Mouse (Mus musculus) induced T-regulatory cell, adult 2 months (primary cell): ENCODE measurements around the gene Bcar1.

Experiments used
- DNase-seq: peaks from one replicate; pipeline ENCODE4 v3.0.0-alpha.2; 2012; ENCODE audit warnings: low read depth

The Bcar1 gene

DNA sequence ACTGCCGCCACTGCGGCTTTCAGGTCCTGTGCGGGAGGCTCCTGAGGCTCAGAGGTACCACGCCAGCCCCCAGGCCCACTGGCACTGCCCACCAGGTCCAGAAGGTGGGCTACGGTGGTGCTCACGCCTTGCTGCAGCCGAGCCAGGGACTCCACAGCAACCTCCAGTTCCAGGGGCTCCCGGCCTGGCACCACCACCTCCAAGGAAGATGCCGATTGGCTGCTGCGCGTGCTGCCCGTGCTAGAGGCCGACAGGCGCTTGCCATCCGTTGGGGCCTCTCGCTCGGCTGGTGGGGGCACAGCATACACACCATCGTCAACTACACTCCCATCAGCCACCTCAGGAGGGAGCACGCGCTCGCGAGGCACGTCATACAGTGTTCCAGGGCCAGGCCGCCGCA, 29.8 kb downstream of the Bcar1 start:
- DNase-seq: no peak

GRCm38 (mm10) chr8:111713291-111713690, 30.3 kb downstream of the Bcar1 start:
- DNase-seq: no peak

GRCm38 (mm10) chr8:111712588-111712987, 31.0 kb downstream of the Bcar1 start:
- peak; percentile 77 for DNase-seq

DNA sequence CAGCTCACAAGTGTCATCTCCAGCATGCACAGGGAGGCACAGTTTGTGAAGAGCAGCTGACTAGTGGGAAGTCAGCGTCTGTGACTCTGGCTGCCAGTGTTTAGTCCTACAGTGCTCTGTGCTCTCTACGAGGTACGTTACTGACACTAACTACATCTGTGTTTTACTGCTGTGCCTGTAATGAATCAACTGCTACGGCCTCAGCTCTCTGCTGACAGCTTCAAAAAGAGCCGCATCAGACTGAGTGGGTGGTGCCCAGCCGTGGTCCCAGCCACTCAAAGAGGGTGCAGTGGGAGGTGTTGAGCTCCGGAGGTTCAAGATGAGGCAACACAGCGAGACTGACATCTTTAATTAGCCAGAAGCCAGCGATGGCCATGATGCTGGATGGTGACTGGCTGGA, 31.5 kb downstream of the Bcar1 start:
- DNase-seq: no peak

GRCm38 (mm10) chr8:111710777-111711485, 32.7 kb downstream of the Bcar1 start:
- no peak for DNase-seq

DNA sequence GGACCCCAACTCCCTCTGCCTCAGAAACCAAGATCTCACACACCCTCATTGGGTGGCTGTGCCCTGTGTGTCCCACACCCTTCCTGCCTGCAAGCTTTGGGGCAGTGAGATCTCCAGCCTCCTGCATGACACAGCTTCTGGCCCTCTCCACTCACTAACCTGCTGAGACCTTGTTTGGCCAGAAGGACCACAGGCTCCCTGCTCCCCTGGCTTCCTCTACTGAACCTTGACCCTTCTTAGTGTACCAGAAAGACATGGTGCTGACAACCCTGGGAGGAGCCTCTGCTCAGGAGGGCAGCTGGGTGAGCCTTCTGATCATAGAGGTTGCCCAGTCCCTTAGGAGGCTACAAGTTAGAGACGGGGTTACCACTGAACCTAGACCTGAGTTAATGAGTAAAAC, 34.4 kb downstream of the Bcar1 start:
- DNase-seq: no peak

DNA sequence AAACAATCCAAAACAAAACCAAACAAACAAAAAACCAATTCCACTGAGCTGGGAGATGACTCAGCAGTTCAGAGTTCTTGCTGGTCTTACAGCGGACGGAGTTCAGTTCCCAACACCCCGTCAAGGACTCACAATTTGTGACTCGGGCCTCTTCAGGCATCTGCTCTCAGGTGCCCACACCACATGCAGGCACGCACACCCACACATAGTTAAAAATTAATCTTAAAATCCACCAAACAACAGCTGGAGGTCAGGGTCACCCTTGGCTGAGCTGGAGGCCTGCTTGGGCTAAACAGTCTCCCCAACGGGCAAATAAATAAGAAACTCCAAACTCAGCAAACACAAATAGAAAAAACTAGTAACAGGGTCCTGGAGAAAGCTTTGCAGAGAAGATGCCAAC, 35.3 kb downstream of the Bcar1 start:
- no peak for DNase-seq

DNA sequence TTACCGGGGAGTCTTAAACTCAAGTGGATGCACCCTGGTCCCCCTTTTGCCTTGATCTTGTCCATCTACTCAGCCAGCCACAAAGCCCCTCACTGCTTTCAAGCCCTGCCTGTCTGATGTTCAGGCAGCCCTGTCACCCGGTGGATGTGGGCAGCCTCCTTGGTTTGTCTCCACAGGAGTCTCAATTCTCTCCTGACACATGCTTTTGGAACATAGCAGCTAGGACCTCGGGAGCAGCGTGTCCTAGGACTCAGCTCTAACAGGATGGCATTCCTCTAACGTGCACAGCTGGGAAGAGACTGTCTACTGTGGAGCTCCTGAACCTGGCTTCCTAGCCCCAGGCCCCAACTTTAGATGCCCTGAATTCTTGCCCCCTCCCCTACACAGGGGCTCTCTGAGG, 37.9 kb downstream of the Bcar1 start:
- DNase-seq: no peak

DNA sequence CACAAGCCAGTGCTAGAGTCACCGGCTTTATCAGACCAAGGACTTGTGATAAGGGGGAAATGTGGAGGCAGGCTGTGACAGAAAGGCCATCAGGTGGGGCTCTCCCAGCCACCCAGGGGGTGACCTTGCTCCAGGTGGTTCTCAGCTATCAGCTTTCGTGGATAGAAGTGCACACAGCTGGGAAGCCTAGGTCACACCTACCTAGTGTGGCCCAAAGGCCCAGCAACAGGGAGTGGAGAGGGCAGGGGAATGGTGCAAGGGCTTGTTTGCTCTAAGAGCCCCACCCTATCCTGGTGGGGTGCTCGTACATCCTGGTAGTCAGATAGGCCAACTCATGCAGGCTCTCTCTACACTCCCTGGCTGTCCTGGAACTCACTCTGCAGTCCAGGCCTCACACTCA, 38.4 kb downstream of the Bcar1 start:
- no peak for DNase-seq

- DNase-seq: no peak
Observed at GRCm38 (mm10) chr8:111704585-111704984, 39.0 kb downstream of the Bcar1 start.

DNA sequence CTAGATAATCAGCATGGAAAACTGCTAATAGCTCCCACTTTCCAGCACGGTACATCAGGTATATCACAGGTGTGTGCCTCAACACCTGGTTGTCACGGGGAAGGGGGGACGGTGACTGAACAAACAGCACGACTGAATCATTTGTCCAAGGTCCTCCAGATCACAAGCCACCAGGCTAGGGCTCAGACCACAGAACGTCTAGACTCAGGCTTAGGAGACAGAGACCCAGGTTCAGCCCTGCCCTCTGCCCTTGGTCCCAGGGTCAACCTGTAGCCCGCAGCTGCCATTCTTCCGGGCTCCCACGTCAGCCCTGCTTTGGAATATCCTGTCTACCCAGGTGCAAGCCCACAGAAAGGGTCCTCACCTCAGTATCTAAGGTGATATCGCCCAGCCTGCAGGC, 42.2 kb downstream of the Bcar1 start:
- DNase-seq: no peak

GRCm38 (mm10) chr8:111700740-111701139, 42.9 kb downstream of the Bcar1 start:
- DNase-seq: no peak

DNA sequence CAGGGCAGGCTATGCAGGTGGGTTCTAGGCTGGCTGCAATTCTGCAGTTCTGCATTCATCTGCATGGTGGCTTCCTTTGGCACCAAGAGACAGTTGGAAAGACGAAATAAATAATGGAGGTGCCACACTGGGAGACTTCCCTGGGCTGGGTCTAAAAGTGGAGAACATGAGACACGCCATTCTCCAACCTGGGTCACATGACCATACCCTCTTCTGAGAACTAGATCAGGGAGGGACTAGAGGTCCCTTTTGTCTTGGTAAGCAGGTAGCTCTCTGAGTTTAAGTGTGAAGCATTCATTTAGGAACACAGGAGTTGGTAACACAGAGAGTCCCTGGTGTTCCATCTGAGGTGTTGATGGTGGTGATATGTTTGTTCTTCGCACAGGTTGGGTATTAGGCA, 43.4 kb downstream of the Bcar1 start:
- no peak for DNase-seq

- DNase-seq: no peak
Observed at GRCm38 (mm10) chr8:111699035-111699434, 44.6 kb downstream of the Bcar1 start.

DNA sequence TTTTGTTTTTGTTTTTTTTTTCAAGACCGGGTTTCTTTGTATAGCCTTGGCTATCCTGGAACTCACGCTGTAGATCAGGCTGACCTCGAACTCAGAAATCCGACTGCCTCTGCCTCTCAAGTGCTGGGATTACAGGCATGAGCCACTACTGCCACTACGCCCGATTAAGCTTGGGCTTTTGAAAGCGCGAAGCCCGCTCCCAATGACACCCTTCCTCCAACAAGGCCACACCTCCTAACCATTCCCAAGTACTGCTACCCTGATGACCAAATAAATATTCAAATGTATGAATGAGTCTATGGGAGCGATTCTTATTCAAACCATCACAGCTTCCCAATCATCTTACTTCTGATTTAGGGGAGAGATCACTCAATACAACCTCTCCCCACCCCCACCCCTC, 46.0 kb downstream of the Bcar1 start:
- no peak for DNase-seq

GRCm38 (mm10) chr8:111695441-111695840, 48.2 kb downstream of the Bcar1 start:
- no peak for DNase-seq

DNA sequence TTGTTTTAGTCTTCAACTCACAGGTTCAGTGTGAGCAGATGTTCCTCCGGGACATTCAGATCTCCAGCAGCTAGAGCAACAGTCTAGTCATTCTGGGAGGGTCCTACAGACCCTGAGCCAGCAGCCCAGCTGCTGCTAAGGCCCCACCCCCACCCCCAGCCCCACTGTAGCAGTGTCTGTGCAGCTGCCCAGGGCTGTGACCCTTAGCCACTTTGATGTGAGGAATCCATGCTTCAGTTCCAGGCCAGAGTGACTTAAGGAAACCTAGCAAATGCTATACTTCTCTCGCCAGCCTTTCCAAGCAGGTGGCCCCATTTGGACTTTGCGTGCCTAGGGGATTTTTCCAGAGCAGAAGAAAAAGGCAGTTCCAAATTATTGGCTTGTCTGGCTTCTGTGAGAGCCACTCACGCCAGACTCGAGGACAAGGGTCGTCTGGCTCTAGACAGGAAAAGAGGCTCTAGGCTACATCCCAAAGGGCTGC, 50.3 kb downstream of the Bcar1 start:
- no peak for DNase-seq

- DNase-seq: no peak
Observed at GRCm38 (mm10) chr8:111690960-111691445, 52.6 kb downstream of the Bcar1 start, which contains the start of gene Ctrb1. Gene Ctrb1 (minus strand): TSS chr8:111691010.

DNA sequence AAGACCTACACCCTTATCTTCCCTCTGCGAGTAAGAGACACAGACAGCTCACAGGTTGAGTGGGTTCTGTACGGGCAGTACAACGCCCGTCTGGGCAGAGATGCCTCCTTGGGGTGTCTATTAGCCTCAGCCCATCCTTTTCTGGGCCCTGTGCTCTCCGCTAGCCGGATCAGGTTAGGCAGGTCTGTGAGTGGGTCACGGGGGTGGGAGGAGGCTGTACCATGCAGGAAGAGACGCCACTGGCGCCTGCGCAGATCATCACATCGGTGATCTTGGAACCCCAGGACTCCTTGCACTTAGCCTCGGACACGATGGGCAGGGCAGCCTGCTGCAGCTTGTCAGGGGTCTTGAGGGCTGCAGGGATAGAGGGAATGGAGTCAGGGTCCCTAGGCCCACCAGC, 56.7 kb downstream of the Bcar1 start:
- DNase-seq: no peak

- DNase-seq: peak; percentile 18
Observed at GRCm38 (mm10) chr8:111682521-111682920, 61.1 kb downstream of the Bcar1 start.

DNA sequence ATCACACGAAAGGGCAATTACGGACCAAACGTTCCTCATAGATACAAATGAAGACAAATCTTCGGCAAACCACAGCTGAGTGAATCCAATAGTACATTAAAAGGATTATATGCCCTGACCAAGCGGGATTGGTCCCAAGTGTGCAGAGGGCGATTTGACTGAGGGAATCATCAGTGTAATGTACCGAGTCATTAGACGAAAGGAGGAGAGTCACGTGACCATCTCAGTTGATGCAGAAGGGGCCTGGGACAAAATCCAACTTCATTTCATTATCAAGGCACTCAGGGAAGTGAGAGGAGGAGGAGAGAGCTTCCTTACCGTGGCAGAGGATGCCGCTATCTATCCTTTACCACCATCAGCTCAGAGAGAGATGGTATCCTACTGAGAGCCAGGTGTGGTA, 62.5 kb downstream of the Bcar1 start:
- no peak for DNase-seq

GRCm38 (mm10) chr8:111680423-111681028, 63.1 kb downstream of the Bcar1 start:
- peak; percentile 17 for DNase-seq

DNA sequence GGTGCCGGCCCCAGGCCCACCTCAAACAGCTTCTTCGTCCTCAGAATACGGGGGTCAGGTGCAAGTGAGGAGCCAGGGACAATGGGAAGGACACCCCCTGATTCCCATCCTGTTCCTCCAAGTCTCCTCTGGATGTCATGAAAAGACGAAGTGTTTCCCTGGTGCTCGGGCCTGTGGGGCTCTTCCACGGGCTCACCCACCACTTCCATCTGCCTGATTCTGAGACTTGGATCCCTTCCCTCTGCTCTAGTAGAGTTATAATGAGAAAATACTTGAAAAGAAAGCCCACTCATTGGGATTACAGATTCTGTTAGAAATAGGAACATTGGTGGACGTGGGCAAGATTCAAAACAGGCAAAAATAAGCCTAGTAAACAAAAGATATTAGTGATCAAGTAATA, 64.8 kb downstream of the Bcar1 start:
- no peak for DNase-seq

- DNase-seq: peak; percentile 84
Observed at GRCm38 (mm10) chr8:111678111-111678510, 65.5 kb downstream of the Bcar1 start.
